Mouse (Mus musculus) lung, embryonic 16.5 days (tissue): Measurements from ENCODE around the gene Olfr599. TPM values are rescaled to one million over a fixed set of nuclear protein-coding genes. Genes with fewer than 3 reads are reported as not detected.
"Not testable (repeated sequence)": the region's sequence is repeated elsewhere in the genome, so short reads cannot be mapped to it uniquely, and the experiment has no call there.

Experiments used
- ATAC-seq: fragments of 200-750 bp; cut with Nextera tagmentation; 2 replicates; pipeline ENCODE4 v1.8.0; 2017; ENCODE audit warnings: low read depth, mild to moderate bottlenecking, moderate library complexity
- H3K27ac ChIP-seq: fragments of 300-500 bp; sonication (generic); 2 replicates; pipeline ENCODE4 v1.5.1; 2014; ENCODE audit warnings: mild to moderate bottlenecking, control low read depth, low read length
- H3K27me3 ChIP-seq: fragments of 300-500 bp; sonication (generic); 2 replicates; pipeline ENCODE4 v1.6.1; 2014; ENCODE audit warnings: low read depth, low read length, mixed read lengths; ENCODE audit not compliant: control insufficient read depth, insufficient read depth
- H3K36me3 ChIP-seq: fragments of 300-500 bp; sonication (generic); 2 replicates; pipeline ENCODE4 v1.6.1; 2014; ENCODE audit warnings: low read length; ENCODE audit not compliant: control insufficient read depth, insufficient read depth
- H3K4me1 ChIP-seq: fragments of 300-500 bp; sonication (generic); replicated peaks from 2 replicates; pipeline ENCODE4 v1.6.1; 2014; ENCODE audit warnings: low read length, mixed read lengths; ENCODE audit not compliant: control insufficient read depth, insufficient read depth
- H3K4me2 ChIP-seq: fragments of 300-500 bp; sonication (generic); 2 replicates; pipeline ENCODE4 v1.6.1; 2014; ENCODE audit warnings: low read depth, low read length, control low read depth
- H3K4me3 ChIP-seq: fragments of 300-500 bp; sonication (generic); 2 replicates; pipeline ENCODE4 v1.5.1; 2014; ENCODE audit warnings: mild to moderate bottlenecking, low read length, control low read depth
- H3K9ac ChIP-seq: fragments of 300-500 bp; sonication (generic); 2 replicates; pipeline ENCODE4 v1.6.1; 2014; ENCODE audit warnings: low read length, control low read depth
- H3K9me3 ChIP-seq: fragments of 300-500 bp; sonication (generic); 2 replicates; pipeline ENCODE4 v1.6.1; 2016; ENCODE audit warnings: low read length; ENCODE audit not compliant: control insufficient read depth
- WGBS: fragments of 180-500 bp; shearing (Covaris S2); extraction: QIAGEN DNeasy Blood & Tissue Kit; methylation state at CpG from one replicate; pipeline ENCODE4 v1.1.7; 2014; 5-methylcytosine and 5-hydroxymethylcytosine counted together
- polyA plus RNA-seq: library from polyadenylated mRNA; unstranded; fragments of >200 nt; fragmentation: Nextera tagmentation; extraction: Ambion mirVana; gene quantifications from 2 replicates; pipeline ENCODE4 v1.2.1, GENCODE M21; 2015

Olfr599 gene
- polyA plus RNA-seq: not detected in 2 replicates

DNA sequence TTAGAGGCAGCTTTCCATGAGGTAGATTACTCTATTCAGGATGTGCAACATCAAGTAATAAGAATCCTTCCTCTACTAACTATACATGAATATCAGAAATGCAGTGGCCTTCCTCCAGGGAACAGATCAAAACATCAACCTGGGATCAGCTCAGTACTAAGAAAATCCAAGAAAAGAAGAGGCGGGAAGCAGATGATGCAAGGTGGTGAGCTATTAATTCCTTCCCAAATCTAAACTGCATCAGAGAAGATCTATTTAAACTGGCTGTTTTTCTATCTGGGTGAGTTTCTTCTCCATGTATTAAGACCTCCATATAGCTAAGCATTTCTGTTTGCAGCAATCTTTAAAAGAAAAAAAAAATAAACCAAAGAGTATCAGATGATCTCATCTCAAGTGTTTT lies at the start of gene Olfr599:
Olfr599 (plus strand) TSS at position 301 of the 400 bp plus-strand sequence.
- H3K36me3 ChIP-seq: no peaks in the 10 kb centered on the region
- no peak within 1 kb of the TSS for H3K27ac ChIP-seq
- H3K9me3 ChIP-seq: no peaks in the 10 kb centered on the region
- H3K27me3 ChIP-seq: no peaks in the 10 kb centered on the region
- H3K4me1 ChIP-seq: no peaks in the 10 kb centered on the region
- no peak for ATAC-seq
- no peak within 1 kb of the TSS for H3K4me2 ChIP-seq
- H3K4me3 ChIP-seq: no peak within 1 kb of the TSS
- no peak within 1 kb of the TSS for H3K9ac ChIP-seq
- 93% methylated on average over 1 of the region's 1 CpGs for WGBS

DNA sequence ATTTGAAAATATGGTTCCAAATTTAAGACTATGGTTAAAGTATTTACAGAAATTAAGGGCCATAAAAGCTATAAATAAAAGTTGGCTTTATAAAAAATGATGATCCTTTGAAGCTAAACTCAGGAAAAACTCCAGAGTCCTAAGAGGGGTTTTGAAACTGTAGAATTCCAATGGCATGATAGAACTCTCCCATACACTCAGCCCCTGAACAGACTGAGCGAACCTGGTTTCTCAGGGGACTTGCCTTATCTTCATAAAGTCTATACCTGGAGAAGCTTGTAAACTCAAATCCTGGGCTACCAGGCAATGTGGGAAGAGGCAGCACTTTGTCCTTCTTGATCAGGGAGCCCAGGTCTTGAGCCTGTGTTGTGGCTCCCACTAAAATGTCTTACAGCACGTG lies 30.4 kb upstream of the Olfr599 start, which contains the start of gene Olfr596:
Olfr596 (plus strand) TSS at position 301 of the 400 bp plus-strand sequence.
- H3K27ac ChIP-seq, H3K4me1 ChIP-seq, H3K36me3 ChIP-seq, ATAC-seq, H3K27me3 ChIP-seq, H3K9ac ChIP-seq, H3K4me2 ChIP-seq, H3K9me3 ChIP-seq, H3K4me3 ChIP-seq: not testable (repeated sequence)
- 82% methylated on average over 2 of the region's 2 CpGs for WGBS

DNA sequence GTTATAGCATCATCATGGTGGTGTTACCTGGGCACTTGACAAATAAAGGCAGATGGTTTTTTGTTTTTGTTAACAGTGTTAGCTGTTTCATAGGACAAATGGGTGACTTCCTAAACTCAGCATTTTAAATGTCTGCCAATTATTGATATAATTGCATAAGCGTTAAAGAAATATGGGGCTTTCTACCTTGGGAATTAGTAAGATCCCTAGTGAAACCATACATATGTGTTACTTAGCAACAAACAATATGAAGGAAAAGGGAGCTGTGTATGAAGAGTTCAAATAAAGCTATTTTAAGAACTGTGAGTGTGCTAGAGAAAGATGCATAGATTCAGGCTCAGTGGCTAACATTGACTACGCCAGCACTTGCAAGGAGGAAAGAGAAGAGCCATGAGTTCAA lies 19.7 kb upstream of the Olfr599 start, which contains the start of gene Olfr597:
Olfr597 (plus strand) TSS at position 301 of the 400 bp plus-strand sequence.
- 82% methylated on average over 2 of the region's 2 CpGs for WGBS
- not testable (repeated sequence) for H3K9me3 ChIP-seq, H3K4me2 ChIP-seq, H3K4me3 ChIP-seq, H3K36me3 ChIP-seq, ATAC-seq, H3K27ac ChIP-seq, H3K27me3 ChIP-seq, H3K9ac ChIP-seq, H3K4me1 ChIP-seq

DNA sequence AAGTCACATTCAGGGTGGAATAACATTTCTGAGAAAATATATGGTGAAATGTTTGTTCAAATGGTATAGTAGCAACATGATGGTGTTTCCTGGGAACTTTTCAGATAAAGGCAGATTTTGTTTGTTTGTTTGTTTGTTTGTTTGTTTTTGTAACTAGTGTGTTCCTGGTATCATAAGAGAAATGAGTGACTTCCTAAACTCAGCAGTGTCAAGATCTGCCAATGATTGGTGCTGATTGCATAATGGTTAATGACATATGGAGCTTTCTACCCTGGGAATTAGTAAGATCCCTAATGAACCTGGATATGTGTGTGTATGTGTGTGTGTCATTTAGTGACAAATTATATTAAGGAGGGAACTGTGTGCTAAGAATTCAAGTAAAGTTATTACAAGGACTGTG lies 12.4 kb upstream of the Olfr599 start, which contains the start of gene Olfr598:
Olfr598 (plus strand) TSS at position 301 of the 400 bp plus-strand sequence.
- ATAC-seq: no peak
- Histone ChIP-seq H3K9ac (no peak within 1 kb of the TSS), H3K9me3 (no peaks in the 10 kb centered on the region), H3K4me2 (no peak within 1 kb of the TSS), H3K4me1 (no peaks in the 10 kb centered on the region), H3K27me3 (no peaks in the 10 kb centered on the region), H3K27ac (no peak within 1 kb of the TSS), H3K4me3 (no peak within 1 kb of the TSS), H3K36me3 (no peaks in the 10 kb centered on the region)

DNA sequence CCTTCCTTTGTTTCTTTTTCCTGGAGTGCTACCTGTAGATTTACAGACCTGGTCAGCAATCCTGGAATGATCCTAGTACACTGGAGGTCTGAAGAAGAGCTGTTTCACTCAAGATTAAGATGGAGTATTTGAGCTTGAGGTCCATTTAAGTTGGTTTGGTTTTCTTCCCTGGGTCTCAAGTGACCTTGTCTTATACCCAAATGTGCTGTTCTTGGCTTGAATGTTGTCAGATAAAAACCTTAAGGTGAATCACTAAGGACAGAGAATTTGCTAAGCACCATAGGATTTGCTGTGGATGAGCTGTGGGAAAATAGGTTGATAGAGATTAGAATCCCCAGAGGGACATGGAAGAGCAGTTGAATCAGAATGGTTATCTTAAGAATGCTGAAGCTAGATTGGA lies 13.9 kb downstream of the Olfr599 start, which contains the start of gene Olfr600:
Olfr600 (minus strand) TSS at position 101 of the 400 bp plus-strand sequence.
- Histone ChIP-seq H3K27ac (no peak within 1 kb of the TSS), H3K9ac (no peak within 1 kb of the TSS), H3K4me1 (no peaks in the 10 kb centered on the region), H3K4me2 (no peak within 1 kb of the TSS), H3K9me3 (no peaks in the 10 kb centered on the region), H3K36me3 (no peaks in the 10 kb centered on the region), H3K4me3 (no peak within 1 kb of the TSS), H3K27me3 (no peaks in the 10 kb centered on the region)
- ATAC-seq: no peak

DNA sequence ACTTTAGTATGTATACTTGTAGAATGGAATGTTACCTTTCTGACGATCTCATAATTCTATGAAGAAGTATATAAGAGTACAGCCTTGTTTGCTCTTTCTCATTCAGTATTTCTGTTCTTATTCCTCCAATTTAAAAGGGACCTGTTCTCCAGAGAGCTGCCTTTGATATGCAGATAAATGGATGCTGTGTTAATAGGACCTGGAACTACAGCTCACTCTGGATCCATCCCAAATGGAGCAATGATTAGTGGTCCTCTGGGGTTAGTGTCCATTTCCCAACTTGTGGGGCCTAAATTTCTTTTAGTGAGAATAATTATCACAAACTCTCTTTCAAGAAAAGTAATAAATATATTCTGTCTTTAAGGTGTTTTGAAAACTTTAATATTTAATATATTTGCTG lies 26.8 kb downstream of the Olfr599 start, which contains the start of gene Olfr601:
Olfr601 (minus strand) TSS at position 101 of the 400 bp plus-strand sequence.
- no peak within 1 kb of the TSS for H3K27ac ChIP-seq
- H3K36me3 ChIP-seq: no peaks in the 10 kb centered on the region
- H3K9ac ChIP-seq: no peak within 1 kb of the TSS
- no peaks in the 10 kb centered on the region for H3K4me1 ChIP-seq
- H3K4me2 ChIP-seq: no peak within 1 kb of the TSS
- H3K4me3 ChIP-seq: no peak within 1 kb of the TSS
- no peaks in the 10 kb centered on the region for H3K27me3 ChIP-seq
- H3K9me3 ChIP-seq: no peaks in the 10 kb centered on the region
- no peak for ATAC-seq
- WGBS: 88% methylated on average over 1 of the region's 1 CpGs

DNA sequence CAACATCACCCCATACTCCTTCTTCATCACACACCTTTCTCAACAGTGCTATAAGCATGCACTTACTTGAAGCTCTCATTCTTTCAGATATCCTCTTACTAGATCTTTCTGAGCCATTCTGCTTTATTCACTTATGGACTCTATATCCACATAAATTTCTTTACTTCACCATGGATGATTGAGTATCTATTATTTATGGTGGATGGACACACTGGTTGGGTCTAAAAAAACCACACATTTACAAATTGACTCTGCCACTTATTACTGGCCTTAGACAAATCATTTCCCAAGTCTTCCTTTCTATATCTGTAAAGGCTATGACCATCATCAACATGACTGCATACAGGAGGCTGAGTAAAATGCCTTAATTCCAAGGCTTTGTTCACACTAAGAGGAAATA lies 50.4 kb downstream of the Olfr599 start, which contains the start of gene Olfr603:
Olfr603 (minus strand) TSS at position 101 of the 400 bp plus-strand sequence.
- Histone ChIP-seq H3K4me2 (no peak within 1 kb of the TSS), H3K4me1 (no peaks in the 10 kb centered on the region), H3K27me3 (no peaks in the 10 kb centered on the region), H3K4me3 (no peak within 1 kb of the TSS), H3K27ac (no peak within 1 kb of the TSS), H3K9me3 (no peaks in the 10 kb centered on the region), H3K36me3 (no peaks in the 10 kb centered on the region), H3K9ac (no peak within 1 kb of the TSS)
- ATAC-seq: no peak

Other genes starting within 250 kb of the Olfr599 start
- gene Olfr585, start 238.2 kb upstream of the Olfr599 start, polyA plus RNA-seq: not detected in 2 replicates
- not detected in 2 replicates for gene Olfr586, start 210.3 kb upstream of the Olfr599 start, polyA plus RNA-seq
- not detected in 2 replicates for gene Olfr588-ps1, start 195.0 kb upstream of the Olfr599 start, polyA plus RNA-seq
- not detected in 2 replicates for gene Olfr589, start 179.6 kb upstream of the Olfr599 start, polyA plus RNA-seq
- not detected in 2 replicates for gene Olfr591, start 157.6 kb upstream of the Olfr599 start, polyA plus RNA-seq
- gene Olfr592, start 151.1 kb upstream of the Olfr599 start, polyA plus RNA-seq: not detected in 2 replicates
- not detected in 2 replicates for gene Olfr593, start 124.1 kb upstream of the Olfr599 start, polyA plus RNA-seq
- not detected in 2 replicates for gene Olfr594, start 118.9 kb upstream of the Olfr599 start, polyA plus RNA-seq
- not detected in 2 replicates for gene Usp17ld, start 83.4 kb upstream of the Olfr599 start, polyA plus RNA-seq
- gene Olfr596, start 30.3 kb upstream of the Olfr599 start, polyA plus RNA-seq: not detected in 2 replicates
- not detected in 2 replicates for gene Olfr597, start 19.6 kb upstream of the Olfr599 start, polyA plus RNA-seq
- not detected in 2 replicates for gene Olfr598, start 12.3 kb upstream of the Olfr599 start, polyA plus RNA-seq
- not detected in 2 replicates for gene Olfr600, start 13.8 kb downstream of the Olfr599 start, polyA plus RNA-seq
- not detected in 2 replicates for gene Olfr601, start 26.7 kb downstream of the Olfr599 start, polyA plus RNA-seq
- not detected in 2 replicates for gene Olfr603, start 50.3 kb downstream of the Olfr599 start, polyA plus RNA-seq
- not detected in 2 replicates for gene Usp17lc, start 79.2 kb downstream of the Olfr599 start, polyA plus RNA-seq
- not detected in 2 replicates for gene Olfr605, start 109.5 kb downstream of the Olfr599 start, polyA plus RNA-seq
- not detected in 2 replicates for gene Olfr606, start 113.1 kb downstream of the Olfr599 start, polyA plus RNA-seq
- gene Olfr607, start 128.2 kb downstream of the Olfr599 start, polyA plus RNA-seq: not detected in 2 replicates
- gene Olfr608, start 134.0 kb downstream of the Olfr599 start, polyA plus RNA-seq: not detected in 2 replicates
- gene Olfr609, start 162.1 kb downstream of the Olfr599 start, polyA plus RNA-seq: not detected in 2 replicates
- gene Olfr610, start 176.2 kb downstream of the Olfr599 start, polyA plus RNA-seq: not detected in 2 replicates
- gene Olfr611, start 184.9 kb downstream of the Olfr599 start, polyA plus RNA-seq: not detected in 2 replicates
- not detected in 2 replicates for gene Olfr612, start 206.8 kb downstream of the Olfr599 start, polyA plus RNA-seq
- not detected in 2 replicates for gene Olfr613, start 212.2 kb downstream of the Olfr599 start, polyA plus RNA-seq
- gene Olfr615, start 220.2 kb downstream of the Olfr599 start, polyA plus RNA-seq: not detected in 2 replicates
- not detected in 2 replicates for gene Olfr616, start 233.2 kb downstream of the Olfr599 start, polyA plus RNA-seq
- gene Olfr617, start 237.1 kb downstream of the Olfr599 start, polyA plus RNA-seq: not detected in 2 replicates